Mouse (Mus musculus): ENCODE measurements at regions not wholly inside any gene's neighbourhood (a gene's known extent, or its start where the extent isn't known, plus 50 kb on each side); places are given as distances from the start of the nearest gene placed in this dataset.

- no peak for DNase-seq (ENCODE audit: low spot score)
These were observed 276.2 kb downstream of the Barhl2 start for GRCm38 (mm10) chr5:106181726-106182125.

- no peak for DNase-seq (ENCODE audit: low spot score)
These were observed 285.8 kb downstream of the Barhl2 start for GRCm38 (mm10) chr5:106172162-106172561.

GRCm38 (mm10) chr5:106170405-106170804 lies 287.6 kb downstream of the Barhl2 start:
- DNase-seq (ENCODE audit: low spot score), result no peak

GRCm38 (mm10) chr5:106167556-106167955 lies 290.4 kb downstream of the Barhl2 start:
- no peak for DNase-seq (ENCODE audit: low spot score)

- DNase-seq (ENCODE audit: low spot score), result no peak
These were observed 289.9 kb downstream of the Zfp326 start for GRCm38 (mm10) chr5:106166266-106166665.

- no peak for DNase-seq (ENCODE audit: low spot score)
These were observed 287.8 kb downstream of the Zfp326 start for GRCm38 (mm10) chr5:106164190-106164589.

GRCm38 (mm10) chr5:106162981-106163653 lies 286.8 kb downstream of the Zfp326 start:
- no peak for DNase-seq (ENCODE audit: low spot score)

GRCm38 (mm10) chr5:106139109-106139508 lies 262.7 kb downstream of the Zfp326 start:
- DNase-seq (ENCODE audit: low spot score), result no peak

- no peak for DNase-seq (ENCODE audit: low spot score)
These were observed 246.6 kb downstream of the Zfp326 start for GRCm38 (mm10) chr5:106122928-106123327.

GRCm38 (mm10) chr5:106119584-106119983 lies 243.2 kb downstream of the Zfp326 start:
- DNase-seq (ENCODE audit: low spot score), result no peak

GRCm38 (mm10) chr5:106113186-106113585 lies 236.8 kb downstream of the Zfp326 start:
- DNase-seq (ENCODE audit: low spot score), result no peak

GRCm38 (mm10) chr5:106108474-106108971 lies 232.2 kb downstream of the Zfp326 start:
- no peak for DNase-seq (ENCODE audit: low spot score)

- no peak for DNase-seq (ENCODE audit: low spot score)
These were observed 225.9 kb downstream of the Zfp326 start for GRCm38 (mm10) chr5:106102255-106102654.

- no peak for DNase-seq (ENCODE audit: low spot score)
These were observed 222.5 kb downstream of the Zfp326 start for GRCm38 (mm10) chr5:106098887-106099286.

- no peak for DNase-seq (ENCODE audit: low spot score)
These were observed 213.0 kb downstream of the Zfp326 start for GRCm38 (mm10) chr5:106089332-106089731.

GRCm38 (mm10) chr5:106088478-106089185 lies 212.3 kb downstream of the Zfp326 start:
- no peak for DNase-seq (ENCODE audit: low spot score)

GRCm38 (mm10) chr5:106083786-106084185 lies 207.4 kb downstream of the Zfp326 start:
- DNase-seq (ENCODE audit: low spot score), result no peak

- no peak for DNase-seq (ENCODE audit: low spot score)
These were observed 206.5 kb downstream of the Zfp326 start for GRCm38 (mm10) chr5:106082891-106083290.

GRCm38 (mm10) chr5:106067124-106067551 lies 190.8 kb downstream of the Zfp326 start:
- DNase-seq (ENCODE audit: low spot score), result no peak

- DNase-seq (ENCODE audit: low spot score), result no peak
These were observed 190.3 kb downstream of the Zfp326 start for GRCm38 (mm10) chr5:106066706-106067105.

GRCm38 (mm10) chr5:106064366-106064765 lies 188.0 kb downstream of the Zfp326 start:
- DNase-seq (ENCODE audit: low spot score), result no peak

GRCm38 (mm10) chr5:106062926-106063325 lies 186.6 kb downstream of the Zfp326 start:
- DNase-seq (ENCODE audit: low spot score), result no peak

- DNase-seq (ENCODE audit: low spot score), result no peak
These were observed 180.3 kb downstream of the Zfp326 start for GRCm38 (mm10) chr5:106056631-106057030.

Measured in layer of hippocampus, adult 11-12 months (tissue).